Mouse (Mus musculus): ENCODE measurements around the gene Gm20388. TPM values are rescaled to one million over a fixed set of nuclear protein-coding genes. Genes with fewer than 3 reads are reported as not detected.

Gene Gm20388
- polyA plus RNA-seq, 1 experiment from 2014 or later = not detected

DNA sequence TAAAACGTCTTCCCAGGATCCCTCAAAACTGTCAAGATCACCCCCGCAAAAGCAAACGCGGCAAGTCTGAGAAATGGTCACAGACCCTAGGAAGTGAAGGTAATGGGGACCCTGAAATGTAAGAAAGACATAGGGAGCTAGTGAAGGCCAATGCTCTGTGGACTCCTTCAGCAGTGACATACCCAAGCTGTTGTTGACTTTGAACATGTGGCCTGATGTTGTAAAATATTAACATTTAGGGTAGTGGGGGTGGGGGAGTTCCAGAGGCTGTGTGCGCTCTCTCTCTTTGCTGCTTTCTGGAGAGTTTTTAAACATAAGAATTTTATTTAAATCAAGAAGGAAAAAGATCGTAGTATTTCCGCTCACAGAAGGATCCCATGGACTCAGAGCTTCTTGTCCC is 3772.7 kb downstream of the Gm20388 start:
- Histone ChIP-seq H3K27ac (replicated peaks in 1 of 2; ENCODE audit: control insufficient read depth in 1 of 2, insufficient read depth in 1 of 2, low read depth in 2 of 2, low read length in 2 of 2) (no peak overlapping the region), H3K4me2 (ENCODE audit: low read length) (no peak overlapping the region), H3K9ac (ENCODE audit: low read length) (no peak overlapping the region), H3K9me3 (ENCODE audit: control insufficient read depth, low read length) (no peaks in the 10 kb centered on the region), H3K4me1 (ENCODE audit: control insufficient read depth in 2 of 2, insufficient read depth in 2 of 2, low read length in 2 of 2) (peaks cover 0 to 2% of the 10 kb centered on the region in 2 experiments; a peak in 1 of 4 replicates), H3K27me3 (ENCODE audit: control insufficient read depth, insufficient read depth, low read length) (no peaks in the 10 kb centered on the region), H3K4me3 (ENCODE audit: control insufficient read depth in 1 of 2, insufficient read depth in 1 of 2, low read depth in 1 of 2, low read length in 2 of 2) (no peak overlapping the region), H3K36me3 (ENCODE audit: control insufficient read depth, insufficient read depth, low read length) (no peaks in the 10 kb centered on the region)
- WGBS = 59% methylated on average over 7 of the region's 7 CpGs
- ATAC-seq (ENCODE audit: insufficient number of reproducible peaks, insufficient read depth, low FRiP score, low read depth) = no peak

- Histone ChIP-seq H3K4me1 (ENCODE audit: control insufficient read depth in 2 of 2, insufficient read depth in 2 of 2, low read length in 2 of 2) (peaks cover 0 to 3% of the 10 kb centered on the region in 2 experiments; a peak in 1 of 4 replicates), H3K9ac (ENCODE audit: low read length) (no peak overlapping the region), H3K9me3 (ENCODE audit: control insufficient read depth, low read length) (no peaks in the 10 kb centered on the region), H3K27ac (replicated peaks in 1 of 2; ENCODE audit: control insufficient read depth in 1 of 2, insufficient read depth in 1 of 2, low read depth in 2 of 2, low read length in 2 of 2) (no peak overlapping the region), H3K4me2 (ENCODE audit: low read length) (no peak overlapping the region), H3K36me3 (ENCODE audit: control insufficient read depth, insufficient read depth, low read length) (no peaks in the 10 kb centered on the region), H3K4me3 (ENCODE audit: control insufficient read depth in 1 of 2, insufficient read depth in 1 of 2, low read depth in 1 of 2, low read length in 2 of 2) (no peak overlapping the region), H3K27me3 (ENCODE audit: control insufficient read depth, insufficient read depth, low read length) (no peaks in the 10 kb centered on the region)
- WGBS = 83% methylated on average over 7 of the region's 7 CpGs
- ATAC-seq (ENCODE audit: insufficient number of reproducible peaks, insufficient read depth, low FRiP score, low read depth) = no peak
Measured at GRCm38 (mm10) chr8:123684806-123685205, 3774.2 kb downstream of the Gm20388 start.

GRCm38 (mm10) chr8:123685477-123685876 is 3774.8 kb downstream of the Gm20388 start:
- Histone ChIP-seq H3K4me2 (ENCODE audit: low read length) (no peak overlapping the region), H3K27ac (replicated peaks in 1 of 2; ENCODE audit: control insufficient read depth in 1 of 2, insufficient read depth in 1 of 2, low read depth in 2 of 2, low read length in 2 of 2) (no peak overlapping the region), H3K9ac (ENCODE audit: low read length) (no peak overlapping the region), H3K9me3 (ENCODE audit: control insufficient read depth, low read length) (no peaks in the 10 kb centered on the region), H3K4me1 (ENCODE audit: control insufficient read depth in 2 of 2, insufficient read depth in 2 of 2, low read length in 2 of 2) (peaks cover 0 to 3% of the 10 kb centered on the region in 2 experiments; a peak in 1 of 4 replicates), H3K27me3 (ENCODE audit: control insufficient read depth, insufficient read depth, low read length) (no peaks in the 10 kb centered on the region), H3K4me3 (ENCODE audit: control insufficient read depth in 1 of 2, insufficient read depth in 1 of 2, low read depth in 1 of 2, low read length in 2 of 2) (no peak overlapping the region), H3K36me3 (ENCODE audit: control insufficient read depth, insufficient read depth, low read length) (no peaks in the 10 kb centered on the region)
- no peak for ATAC-seq (ENCODE audit: insufficient number of reproducible peaks, insufficient read depth, low FRiP score, low read depth)
- WGBS = 83% methylated on average over 4 of the region's 4 CpGs

GRCm38 (mm10) chr8:123687826-123688225 is 3777.2 kb downstream of the Gm20388 start:
- no peak overlapping the region for H3K27ac ChIP-seq (replicated peaks in 1 of 2; ENCODE audit: control insufficient read depth in 1 of 2, insufficient read depth in 1 of 2, low read depth in 2 of 2, low read length in 2 of 2)
- no peaks in the 10 kb centered on the region for H3K27me3 ChIP-seq (ENCODE audit: control insufficient read depth, insufficient read depth, low read length)
- WGBS = 48% methylated on average over 4 of the region's 4 CpGs
- no peak overlapping the region for H3K9ac ChIP-seq (ENCODE audit: low read length)
- H3K4me2 ChIP-seq (ENCODE audit: low read length) = no peak overlapping the region
- H3K4me3 ChIP-seq (ENCODE audit: control insufficient read depth in 1 of 2, insufficient read depth in 1 of 2, low read depth in 1 of 2, low read length in 2 of 2) = no peak overlapping the region
- no peaks in the 10 kb centered on the region for H3K36me3 ChIP-seq (ENCODE audit: control insufficient read depth, insufficient read depth, low read length)
- ATAC-seq (ENCODE audit: insufficient number of reproducible peaks, insufficient read depth, low FRiP score, low read depth) = no peak
- peaks cover 0 to 2% of the 10 kb centered on the region in 2 experiments; a peak in 1 of 4 replicates for H3K4me1 ChIP-seq (ENCODE audit: control insufficient read depth in 2 of 2, insufficient read depth in 2 of 2, low read length in 2 of 2)
- no peaks in the 10 kb centered on the region for H3K9me3 ChIP-seq (ENCODE audit: control insufficient read depth, low read length)

- Histone ChIP-seq H3K27ac (replicated peaks in 1 of 2; ENCODE audit: control insufficient read depth in 1 of 2, insufficient read depth in 1 of 2, low read depth in 2 of 2, low read length in 2 of 2) (no peak overlapping the region), H3K27me3 (ENCODE audit: control insufficient read depth, insufficient read depth, low read length) (no peaks in the 10 kb centered on the region), H3K9ac (ENCODE audit: low read length) (no peak overlapping the region), H3K4me2 (ENCODE audit: low read length) (no peak overlapping the region), H3K4me1 (ENCODE audit: control insufficient read depth in 2 of 2, insufficient read depth in 2 of 2, low read length in 2 of 2) (peaks cover 0 to 3% of the 10 kb centered on the region in 2 experiments; a peak in 1 of 4 replicates), H3K36me3 (ENCODE audit: control insufficient read depth, insufficient read depth, low read length) (no peaks in the 10 kb centered on the region), H3K4me3 (ENCODE audit: control insufficient read depth in 1 of 2, insufficient read depth in 1 of 2, low read depth in 1 of 2, low read length in 2 of 2) (no peak overlapping the region), H3K9me3 (ENCODE audit: control insufficient read depth, low read length) (no peaks in the 10 kb centered on the region)
- WGBS = 83% methylated on average over 10 of the region's 10 CpGs
- ATAC-seq (ENCODE audit: insufficient number of reproducible peaks, insufficient read depth, low FRiP score, low read depth) = no peak
Measured at GRCm38 (mm10) chr8:123692165-123692962, 3781.7 kb downstream of the Gm20388 start.

GRCm38 (mm10) chr8:123696167-123696566 is 3785.5 kb downstream of the Gm20388 start:
- H3K4me1 ChIP-seq (ENCODE audit: control insufficient read depth in 2 of 2, insufficient read depth in 2 of 2, low read length in 2 of 2) = peaks cover 0 to 4% of the 10 kb centered on the region in 2 experiments; a peak in 1 of 4 replicates
- H3K27ac ChIP-seq (replicated peaks in 1 of 2; ENCODE audit: control insufficient read depth in 1 of 2, insufficient read depth in 1 of 2, low read depth in 2 of 2, low read length in 2 of 2) = no peak overlapping the region
- no peak overlapping the region for H3K4me3 ChIP-seq (ENCODE audit: control insufficient read depth in 1 of 2, insufficient read depth in 1 of 2, low read depth in 1 of 2, low read length in 2 of 2)
- no peak for ATAC-seq (ENCODE audit: insufficient number of reproducible peaks, insufficient read depth, low FRiP score, low read depth)
- H3K9ac ChIP-seq (ENCODE audit: low read length) = no peak overlapping the region
- 32% methylated on average over 9 of the region's 9 CpGs for WGBS
- H3K4me2 ChIP-seq (ENCODE audit: low read length) = no peak overlapping the region
- H3K9me3 ChIP-seq (ENCODE audit: control insufficient read depth, low read length) = no peaks in the 10 kb centered on the region
- no peaks in the 10 kb centered on the region for H3K36me3 ChIP-seq (ENCODE audit: control insufficient read depth, insufficient read depth, low read length)
- H3K27me3 ChIP-seq (ENCODE audit: control insufficient read depth, insufficient read depth, low read length) = no peaks in the 10 kb centered on the region

DNA sequence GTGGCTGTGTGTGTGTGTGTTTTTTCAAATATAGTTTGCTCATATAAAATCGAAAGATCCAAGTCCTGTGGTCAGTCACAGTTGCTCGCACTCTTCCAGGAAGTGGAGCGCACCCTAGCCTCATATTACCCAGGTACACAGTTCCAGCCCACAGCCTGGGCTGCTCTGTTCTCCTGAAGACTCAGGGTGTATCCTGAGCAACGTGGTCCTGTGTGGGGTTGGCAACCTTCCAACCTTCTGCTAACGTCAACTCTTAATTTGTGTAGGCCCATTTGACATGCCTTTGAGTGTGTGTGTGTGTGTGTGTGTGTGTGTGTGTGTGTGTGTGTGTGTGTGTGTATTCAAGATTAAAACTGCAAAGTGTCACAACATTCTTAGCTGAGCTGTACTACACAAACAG is 3786.7 kb downstream of the Gm20388 start:
- no peak overlapping the region for H3K27ac ChIP-seq (replicated peaks in 1 of 2; ENCODE audit: control insufficient read depth in 1 of 2, insufficient read depth in 1 of 2, low read depth in 2 of 2, low read length in 2 of 2)
- H3K9ac ChIP-seq (ENCODE audit: low read length) = no peak overlapping the region
- no peaks in the 10 kb centered on the region for H3K9me3 ChIP-seq (ENCODE audit: control insufficient read depth, low read length)
- WGBS = 52% methylated on average over 5 of the region's 5 CpGs
- H3K27me3 ChIP-seq (ENCODE audit: control insufficient read depth, insufficient read depth, low read length) = no peaks in the 10 kb centered on the region
- H3K4me3 ChIP-seq (ENCODE audit: control insufficient read depth in 1 of 2, insufficient read depth in 1 of 2, low read depth in 1 of 2, low read length in 2 of 2) = no peak overlapping the region
- H3K36me3 ChIP-seq (ENCODE audit: control insufficient read depth, insufficient read depth, low read length) = no peaks in the 10 kb centered on the region
- no peak overlapping the region for H3K4me2 ChIP-seq (ENCODE audit: low read length)
- ATAC-seq (ENCODE audit: insufficient number of reproducible peaks, insufficient read depth, low FRiP score, low read depth) = no peak
- H3K4me1 ChIP-seq (ENCODE audit: control insufficient read depth in 2 of 2, insufficient read depth in 2 of 2, low read length in 2 of 2) = peaks cover 9 to 14% of the 10 kb centered on the region in 2 experiments

Measured in heart, embryonic 14.5 days (tissue).